Mouse (Mus musculus) liver, embryonic 13.5 days (tissue): ENCODE results near the gene Slc16a12. TPM values are rescaled to one million over a fixed set of nuclear protein-coding genes. Genes with fewer than 3 reads are reported as not detected.

Experiments
- ATAC-seq: fragments of 200-750 bp; cut with Nextera tagmentation; 2 replicates; pipeline ENCODE4 v1.8.0; 2017; ENCODE audit warnings: low read depth, mild to moderate bottlenecking, moderate number of reproducible peaks, moderate library complexity
- DNase-seq: peaks from one replicate; pipeline ENCODE4 v3.0.0; 2022
- H3K27ac ChIP-seq: fragments of 300-500 bp; sonication (generic); 2 replicates; pipeline ENCODE4 v1.5.1; 2015; ENCODE audit warnings: moderate library complexity, mild to moderate bottlenecking, inconsistent platforms
- H3K27me3 ChIP-seq: fragments of 300-500 bp; sonication (generic); 2 replicates; pipeline ENCODE4 v1.6.1; 2015; ENCODE audit warnings: mild to moderate bottlenecking, inconsistent platforms
- H3K36me3 ChIP-seq: fragments of 300-500 bp; sonication (generic); 2 replicates; pipeline ENCODE4 v1.6.1; 2015; ENCODE audit warnings: mild to moderate bottlenecking, inconsistent platforms
- H3K4me1 ChIP-seq: fragments of 300-500 bp; sonication (generic); replicated peaks from 2 replicates; pipeline ENCODE4 v1.6.1; 2015; ENCODE audit warnings: inconsistent platforms
- H3K4me2 ChIP-seq: fragments of 300-500 bp; sonication (generic); 2 replicates; pipeline ENCODE4 v1.6.1; 2015; ENCODE audit warnings: inconsistent platforms, mild to moderate bottlenecking, moderate library complexity
- H3K4me3 ChIP-seq: fragments of 300-500 bp; sonication (generic); replicated peaks from 2 replicates; pipeline ENCODE4 v1.5.1; 2015; ENCODE audit warnings: mild to moderate bottlenecking, inconsistent platforms
- H3K9ac ChIP-seq: fragments of 300-500 bp; sonication (generic); 2 replicates; pipeline ENCODE4 v1.6.1; 2015; ENCODE audit warnings: mild to moderate bottlenecking, inconsistent platforms
- H3K9me3 ChIP-seq: fragments of 300-500 bp; sonication (generic); replicated peaks from 2 replicates; pipeline ENCODE4 v1.6.1; 2016; ENCODE audit warnings: inconsistent platforms
- WGBS: fragments of 180-500 bp; shearing (Covaris S2); methylation state at CpG from one replicate; pipeline ENCODE4 v1.1.7; 2015; ENCODE audit not compliant: insufficient replicate concordance; 5-methylcytosine and 5-hydroxymethylcytosine counted together
- microRNA-seq: library from miRNA; unstranded; fragments of <30 nt; microRNA quantifications from one replicate; pipeline ENCODE4, GENCODE M21; 2016
- polyA plus RNA-seq: library from polyadenylated mRNA; unstranded; fragments of >200 nt; fragmentation: Nextera tagmentation; extraction: Ambion mirVana; gene quantifications from 2 replicates; pipeline ENCODE4 v1.2.1, GENCODE M21; 2015

Slc16a12 gene
- polyA plus RNA-seq, 1 experiment from 2014 or later: 8.1 TPM

DNA sequence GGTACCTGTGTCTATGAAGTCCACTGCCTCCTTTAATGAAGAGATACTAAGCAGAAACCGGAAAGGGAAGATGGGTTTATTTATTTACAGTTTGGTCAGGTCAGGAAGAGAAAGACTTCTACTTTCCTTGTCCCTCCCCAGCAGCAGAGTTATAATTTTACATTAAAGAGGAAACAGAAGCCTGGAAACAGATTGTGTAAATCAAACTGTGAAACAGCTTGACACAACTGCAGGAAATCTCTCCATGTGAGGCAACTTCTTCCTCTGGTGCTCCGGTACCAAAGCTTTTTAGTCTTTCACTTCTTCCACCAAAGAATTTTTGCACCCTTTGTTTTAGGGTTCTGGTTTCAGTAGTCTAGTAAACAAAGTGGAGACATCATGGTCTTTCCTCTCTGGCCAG, 113.6 kb downstream of the Slc16a12 start:
- H3K4me1 ChIP-seq: no peaks in the 10 kb centered on the region
- no peak overlapping the region for H3K27ac ChIP-seq

GRCm38 (mm10) chr19:34631487-34631886, 115.6 kb downstream of the Slc16a12 start:
- Histone ChIP-seq H3K27me3 (no peaks in the 10 kb centered on the region), H3K4me1 (no peaks in the 10 kb centered on the region), H3K36me3 (no peaks in the 10 kb centered on the region), H3K4me2 (no peak overlapping the region), H3K9me3 (no peaks in the 10 kb centered on the region), H3K27ac (no peak overlapping the region), H3K4me3 (no peak overlapping the region), H3K9ac (no peak overlapping the region)
- no peak for DNase-seq
- ATAC-seq: no peak

More for the DNA sequence above, 113.6 kb downstream of the Slc16a12 start:
- Histone ChIP-seq H3K4me2 (no peak overlapping the region), H3K9ac (no peak overlapping the region), H3K36me3 (no peaks in the 10 kb centered on the region), H3K9me3 (no peaks in the 10 kb centered on the region), H3K27me3 (no peaks in the 10 kb centered on the region), H3K4me3 (no peak overlapping the region)
- DNase-seq: no peak
- WGBS: 44% methylated on average over 2 of the region's 2 CpGs
- ATAC-seq: no peak

- ATAC-seq (no peak), DNase-seq (no peak)
- Histone ChIP-seq H3K9ac (no peak overlapping the region), H3K4me1 (no peaks in the 10 kb centered on the region), H3K4me2 (no peak overlapping the region), H3K27me3 (no peaks in the 10 kb centered on the region), H3K27ac (no peak overlapping the region), H3K36me3 (no peaks in the 10 kb centered on the region), H3K4me3 (no peak overlapping the region), H3K9me3 (no peaks in the 10 kb centered on the region)
- WGBS: 46% methylated on average over 2 of the region's 2 CpGs
Observed at GRCm38 (mm10) chr19:34627496-34627895, 119.6 kb downstream of the Slc16a12 start.

DNA sequence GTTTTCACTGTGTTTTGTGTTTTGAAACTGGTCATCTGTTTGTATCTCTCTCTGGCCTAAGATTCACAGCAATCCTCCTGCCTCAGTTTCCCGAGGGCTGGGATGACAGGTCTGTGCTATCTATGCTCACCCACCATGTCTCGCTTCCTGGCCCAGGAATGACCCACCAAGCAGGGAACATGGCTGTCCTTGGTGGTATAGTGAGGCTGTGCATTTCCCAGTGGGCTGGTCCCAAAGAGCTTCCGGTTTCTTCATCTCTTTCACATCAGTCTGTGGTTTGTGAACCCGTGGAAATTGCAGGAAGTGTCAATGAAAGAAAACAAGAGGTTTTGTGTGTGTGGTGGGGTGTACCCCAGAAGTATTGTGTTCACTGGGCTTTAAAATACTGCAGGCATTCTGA, 122.4 kb downstream of the Slc16a12 start:
- H3K27ac ChIP-seq: no peak overlapping the region
- no peak overlapping the region for H3K4me2 ChIP-seq
- 45% methylated on average over 4 of the region's 4 CpGs for WGBS

GRCm38 (mm10) chr19:34623781-34624180, 123.3 kb downstream of the Slc16a12 start:
- Histone ChIP-seq H3K36me3 (no peaks in the 10 kb centered on the region), H3K9me3 (no peaks in the 10 kb centered on the region), H3K27me3 (no peaks in the 10 kb centered on the region), H3K27ac (no peak overlapping the region), H3K9ac (no peak overlapping the region), H3K4me3 (no peak overlapping the region), H3K4me1 (no peaks in the 10 kb centered on the region), H3K4me2 (no peak overlapping the region)
- 75% methylated on average over 6 of the region's 6 CpGs for WGBS
- ATAC-seq (no peak), DNase-seq (no peak)

More for the DNA sequence above, 122.4 kb downstream of the Slc16a12 start:
- DNase-seq (no peak), ATAC-seq (no peak)
- Histone ChIP-seq H3K36me3 (no peaks in the 10 kb centered on the region), H3K4me3 (no peak overlapping the region), H3K9me3 (no peaks in the 10 kb centered on the region), H3K4me1 (no peaks in the 10 kb centered on the region), H3K27me3 (no peaks in the 10 kb centered on the region), H3K9ac (no peak overlapping the region)

DNA sequence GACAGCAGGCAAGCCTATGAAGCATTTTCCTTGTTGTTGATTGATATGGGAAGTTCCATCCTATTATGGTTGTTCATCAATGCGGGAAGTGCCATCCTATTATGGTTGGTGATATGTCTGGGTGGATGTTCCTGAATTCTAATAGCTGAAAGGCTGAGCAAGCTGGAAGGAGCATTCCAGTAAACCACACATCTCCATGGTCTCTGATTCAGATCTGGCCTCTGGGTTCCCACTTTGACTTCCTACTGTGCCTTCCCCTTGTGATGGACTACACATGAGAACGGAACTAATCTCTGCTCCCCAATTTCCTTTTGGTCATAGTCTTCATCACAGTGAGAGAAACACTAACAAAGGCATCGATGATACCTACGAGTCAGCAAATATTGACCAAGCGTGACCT, 126.2 kb downstream of the Slc16a12 start:
- WGBS: 59% methylated on average over 5 of the region's 5 CpGs
- no peak overlapping the region for H3K9ac ChIP-seq
- H3K4me1 ChIP-seq: no peaks in the 10 kb centered on the region
- H3K27ac ChIP-seq: no peak overlapping the region
- ATAC-seq (no peak), DNase-seq (no peak)
- no peaks in the 10 kb centered on the region for H3K36me3 ChIP-seq
- H3K4me2 ChIP-seq: no peak overlapping the region
- H3K4me3 ChIP-seq: no peak overlapping the region
- H3K9me3 ChIP-seq: no peaks in the 10 kb centered on the region
- H3K27me3 ChIP-seq: no peaks in the 10 kb centered on the region

Small RNAs within 50 kb of the gene (microRNA-seq; reads per million reads assigned to microRNA genes)
- gene Gm27476: not detected

Other genes with a start within 250 kb of the Slc16a12 start
- 34.1 and 45.0 TPM in 2 replicates for gene Lipa, start 219.8 kb downstream of the Slc16a12 start, polyA plus RNA-seq
- gene Ifit2, start 196.6 kb downstream of the Slc16a12 start, polyA plus RNA-seq: 3.0 and 3.8 TPM in 2 replicates
- gene Ifit3, start 163.8 kb downstream of the Slc16a12 start, polyA plus RNA-seq: 1.7 and 2.0 TPM in 2 replicates
- 0.17 and 0.19 TPM in 2 replicates for gene Ifit1bl1, start 145.3 kb downstream of the Slc16a12 start, polyA plus RNA-seq
- 0.38 and 0.58 TPM in 2 replicates for gene Ifit3b, start 139.3 kb downstream of the Slc16a12 start, polyA plus RNA-seq
- gene Ifit1bl2, start 106.5 kb downstream of the Slc16a12 start, polyA plus RNA-seq: 0.02 and 0.03 TPM in 2 replicates
- gene Ifit1, start 106.4 kb downstream of the Slc16a12 start, polyA plus RNA-seq: 0.85 and 1.3 TPM in 2 replicates
- 4.6 and 6.1 TPM in 2 replicates for gene Pank1, start 132.2 kb upstream of the Slc16a12 start, polyA plus RNA-seq
- 40.0 and 48.7 TPM in 2 replicates for gene Kif20b, start 175.1 kb upstream of the Slc16a12 start, polyA plus RNA-seq